Mouse (Mus musculus) adrenal gland (tissue): Measurements from ENCODE around the gene Olfr1394.
"Not testable (repeated sequence)": the region's sequence is repeated elsewhere in the genome, so short reads cannot be mapped to it uniquely, and the experiment has no call there.

Experiments
- intact Hi-C: fragments of 180-260 bp; cut with DNase I; formaldehyde crosslinking; loops from one replicate; pipeline ENCODE4 v1.15.1; 2025
- long read RNA-seq, 2 experiments: library from polyadenylated mRNA; unstranded; transcript quantifications; one replicate each; pipeline ENCODE4 v2.0.0; 2020; ENCODE audit warnings: borderline replicate concordance in 1 of 2; ENCODE audit not compliant: insufficient replicate concordance in 1 of 2

Olfr1394 gene
- long read RNA-seq, experiment 1: 0 reads
- long read RNA-seq, experiment 2: 0 reads

DNA sequence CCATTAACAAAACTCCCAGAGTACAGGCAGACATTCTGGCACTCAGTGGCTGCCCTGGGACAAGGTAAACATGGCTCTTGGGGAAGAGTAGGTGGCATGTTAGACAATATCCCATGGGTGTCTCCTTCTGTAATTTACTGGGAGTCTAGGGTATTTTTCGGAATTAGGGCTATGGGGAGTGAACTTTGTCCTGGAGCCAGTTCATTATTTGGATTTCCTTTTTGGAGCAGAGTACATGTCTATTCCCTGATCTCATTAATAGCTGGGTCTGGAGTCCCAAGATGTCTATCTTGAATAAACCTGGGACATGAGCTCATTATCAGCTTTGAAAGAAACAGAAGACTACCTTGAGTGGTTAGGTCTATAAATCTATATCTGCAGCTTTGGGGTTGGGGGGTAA is at the start of gene Olfr1394:
Olfr1394 (plus strand) TSS at position 301 of the 400 bp plus-strand sequence.
- intact Hi-C loops: no loop called here

GRCm38 (mm10) chr11:49105752-49106151 is 48.4 kb upstream of the Olfr1394 start:
- intact Hi-C loops: loop anchor here (5.0 kb wide), 2 partner anchors 167 to 328 kb away; no protein-coding TSS in a partner anchor

DNA sequence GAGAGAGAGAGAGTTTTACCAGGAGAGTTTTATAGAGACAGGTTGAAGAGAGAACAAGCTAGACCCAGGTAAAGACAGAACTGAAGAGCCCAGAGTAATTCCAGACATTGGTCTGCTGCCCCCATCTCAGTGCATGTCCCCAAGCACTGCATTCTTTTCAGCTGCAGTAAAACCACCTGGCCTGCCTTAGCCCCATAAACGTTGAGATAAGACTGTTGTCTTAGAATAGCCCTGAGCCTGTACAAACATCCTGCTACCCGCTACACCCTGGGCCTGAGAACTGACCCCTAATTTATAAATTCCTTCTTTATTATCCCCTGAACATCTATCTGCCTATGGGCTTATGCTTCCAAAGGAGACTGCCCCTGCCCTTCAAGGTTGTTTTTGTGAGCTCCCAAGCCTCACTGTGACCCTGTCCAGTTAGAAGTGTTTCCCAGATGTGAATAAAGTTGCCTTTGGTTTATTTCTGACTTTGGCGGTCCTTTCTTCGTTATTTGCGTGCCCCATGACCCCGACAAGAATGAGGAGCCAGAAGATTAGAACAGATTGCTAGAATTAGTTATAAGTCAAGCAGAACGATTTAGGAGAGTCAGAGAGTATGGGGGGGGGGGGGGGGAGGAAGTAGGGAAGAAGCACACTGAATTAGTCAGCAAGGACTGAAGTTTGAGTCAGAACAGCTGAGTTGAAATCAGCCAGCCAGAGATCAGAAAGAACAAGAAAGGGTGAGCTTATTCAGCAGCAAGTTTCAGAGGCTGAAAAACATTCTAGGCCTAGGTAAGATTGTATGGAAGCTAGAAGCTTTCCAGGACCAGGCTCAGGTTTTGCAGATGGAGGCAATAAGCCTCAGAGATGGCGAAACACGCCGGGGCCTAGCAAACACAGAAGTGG is 46.3 kb upstream of the Olfr1394 start:
- intact Hi-C loops: loop anchor here (5.0 kb wide), 2 partner anchors 164 to 331 kb away; no protein-coding TSS in a partner anchor

DNA sequence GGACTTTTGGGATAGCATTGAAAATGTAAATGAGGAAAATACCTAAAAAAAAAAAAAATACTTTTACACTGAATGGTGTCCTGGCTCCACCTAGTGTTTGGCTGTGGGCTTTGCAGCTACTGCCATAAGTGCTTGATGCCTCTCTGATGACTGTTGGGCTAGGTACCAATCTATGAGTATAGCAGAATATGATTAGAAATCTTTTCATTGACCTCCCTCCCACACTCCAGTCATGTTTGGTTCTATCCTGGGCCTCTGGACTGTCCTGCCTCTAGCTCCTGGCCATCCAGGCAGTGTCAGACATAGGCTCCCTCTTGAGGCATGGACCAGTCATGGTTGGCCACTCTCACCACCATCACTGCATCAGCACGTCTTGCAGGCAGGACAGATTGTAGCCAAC is 45.3 kb upstream of the Olfr1394 start:
- intact Hi-C loops: loop anchor here (5.0 kb wide), 2 partner anchors 163 to 332 kb away; no protein-coding TSS in a partner anchor

GRCm38 (mm10) chr11:49111000-49111399 is 43.2 kb upstream of the Olfr1394 start:
- intact Hi-C loops: no loop called here

- intact Hi-C loops: no loop called here
These were observed 41.5 kb upstream of the Olfr1394 start for GRCm38 (mm10) chr11:49112624-49113219.

DNA sequence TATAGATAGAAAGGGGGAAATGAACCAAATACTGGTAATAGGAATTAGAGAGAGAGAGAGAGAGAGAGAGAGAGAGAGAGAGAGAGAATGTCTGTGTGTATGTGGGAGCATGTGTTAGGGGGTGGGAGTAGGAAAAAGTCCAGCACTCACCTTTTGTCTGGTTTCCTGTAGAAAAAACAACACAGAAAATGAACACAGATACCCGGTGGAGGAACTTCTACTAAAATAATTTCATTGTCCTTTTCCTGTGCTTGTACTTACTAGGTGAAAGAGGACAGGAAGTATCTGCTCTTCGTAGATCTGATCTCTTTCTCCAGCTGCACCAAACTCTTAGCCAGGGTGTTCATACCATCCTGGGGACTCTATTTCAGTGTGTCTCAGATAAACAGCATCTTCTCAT is 40.0 kb upstream of the Olfr1394 start:
- intact Hi-C loops: no loop called here

DNA sequence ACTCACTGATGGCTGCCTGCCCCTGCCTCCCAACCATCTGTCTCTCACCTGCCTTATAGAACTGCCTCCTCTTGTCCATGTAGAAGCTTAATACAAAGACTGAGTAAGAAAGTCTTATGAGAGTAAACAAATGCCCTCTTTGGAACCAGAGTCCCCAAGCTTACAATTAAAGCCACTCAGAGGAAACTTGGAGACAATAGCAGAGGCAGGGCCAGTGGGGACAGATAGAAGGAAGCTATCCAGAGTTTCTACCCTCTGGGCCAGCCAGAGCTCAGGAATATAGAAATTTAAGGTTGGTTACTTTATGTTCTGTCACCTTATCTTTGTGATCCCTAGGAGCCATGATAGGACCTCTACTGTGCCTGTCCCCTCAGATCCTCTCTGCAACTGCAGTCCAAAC is 39.4 kb upstream of the Olfr1394 start, which contains the start of gene Olfr1396:
Olfr1396 (minus strand) TSS at position 101 of the 400 bp plus-strand sequence.
- intact Hi-C loops: no loop called here

DNA sequence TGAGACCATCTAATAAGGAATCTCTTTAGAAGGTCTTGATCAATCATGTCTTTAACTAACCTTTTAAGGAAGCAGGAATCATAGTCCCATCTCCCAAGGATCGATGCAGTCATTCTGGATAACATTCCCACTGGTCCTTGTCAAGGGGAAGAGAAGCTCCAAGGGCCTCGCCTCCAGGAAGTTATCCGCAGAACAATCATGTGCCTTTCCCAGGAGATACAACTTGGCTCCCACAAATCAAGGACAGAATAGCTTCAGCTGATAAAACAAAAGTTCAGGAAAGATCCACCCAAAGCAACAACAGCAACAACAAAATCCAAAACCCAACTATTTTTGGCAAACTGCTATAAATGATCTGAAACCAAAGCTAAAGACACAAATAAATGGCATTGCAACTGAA is 34.5 kb upstream of the Olfr1394 start:
- intact Hi-C loops: no loop called here

- intact Hi-C loops: no loop called here
These were observed 30.0 kb upstream of the Olfr1394 start for GRCm38 (mm10) chr11:49124169-49124568.

DNA sequence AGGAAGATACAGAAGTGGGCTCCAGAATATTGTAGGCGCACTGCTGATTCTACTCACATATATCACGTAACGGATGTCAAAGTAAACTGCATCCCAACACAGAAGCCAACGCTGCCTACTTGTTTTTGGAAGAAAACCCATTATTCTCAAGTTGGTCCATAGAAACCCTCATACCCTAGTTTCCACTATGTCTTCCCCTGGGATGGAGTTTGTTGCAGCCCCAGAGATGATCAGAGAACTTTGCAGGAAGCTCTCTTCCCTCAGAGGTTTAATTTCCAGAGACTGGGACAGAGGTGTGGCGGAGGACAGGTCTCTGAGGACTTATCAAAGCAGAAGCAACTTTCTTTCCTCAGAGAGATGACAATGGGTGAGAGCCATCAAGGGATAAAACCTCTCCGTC is 12.2 kb upstream of the Olfr1394 start, which contains the start of gene Olfr1395:
Olfr1395 (plus strand) TSS at position 301 of the 400 bp plus-strand sequence.
- intact Hi-C loops: no loop called here

GRCm38 (mm10) chr11:49156821-49157814 is 2.9 kb downstream of the Olfr1394 start:
- intact Hi-C loops: no loop called here

- intact Hi-C loops: no loop called here
These were observed 14.8 kb downstream of the Olfr1394 start for GRCm38 (mm10) chr11:49168839-49169611.

DNA sequence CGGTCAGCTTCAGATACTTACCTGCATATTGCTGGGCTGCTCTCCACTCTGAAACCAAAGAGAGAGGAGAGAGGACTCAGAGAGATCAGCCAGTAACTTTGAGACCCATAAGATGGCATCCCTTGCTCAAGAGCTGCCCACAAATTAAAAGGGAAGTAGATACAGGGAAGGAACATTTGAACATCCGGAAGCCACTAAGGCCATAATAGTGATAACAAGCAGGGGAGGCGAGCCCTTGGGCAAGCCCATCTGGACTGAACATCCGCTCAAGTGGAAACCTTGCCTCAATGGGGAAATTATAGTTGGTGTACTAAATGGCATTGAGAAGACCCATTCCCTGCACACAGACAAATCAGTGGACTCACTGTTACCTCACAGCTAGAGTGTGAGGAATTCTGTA is 16.4 kb downstream of the Olfr1394 start:
- intact Hi-C loops: no loop called here

DNA sequence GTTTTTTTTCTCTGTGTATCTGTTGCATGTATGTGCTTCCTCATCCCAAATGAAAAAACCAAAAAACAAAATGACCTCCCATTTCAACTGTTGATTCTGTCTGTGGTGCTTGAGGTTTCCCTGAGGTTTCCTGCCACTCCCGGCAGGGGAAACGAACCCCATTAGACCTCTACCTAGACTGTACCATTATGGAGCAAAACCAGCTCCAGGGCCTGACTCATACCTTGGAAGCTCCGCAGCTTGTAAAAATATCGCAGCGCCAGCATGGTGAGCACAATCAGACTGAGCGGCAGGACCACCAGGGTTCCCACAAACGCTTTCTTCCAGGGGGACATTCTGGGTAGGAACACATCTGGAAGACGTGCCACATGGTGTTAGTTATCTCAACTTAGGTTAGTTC is 21.2 kb downstream of the Olfr1394 start:
- intact Hi-C loops: no loop called here

DNA sequence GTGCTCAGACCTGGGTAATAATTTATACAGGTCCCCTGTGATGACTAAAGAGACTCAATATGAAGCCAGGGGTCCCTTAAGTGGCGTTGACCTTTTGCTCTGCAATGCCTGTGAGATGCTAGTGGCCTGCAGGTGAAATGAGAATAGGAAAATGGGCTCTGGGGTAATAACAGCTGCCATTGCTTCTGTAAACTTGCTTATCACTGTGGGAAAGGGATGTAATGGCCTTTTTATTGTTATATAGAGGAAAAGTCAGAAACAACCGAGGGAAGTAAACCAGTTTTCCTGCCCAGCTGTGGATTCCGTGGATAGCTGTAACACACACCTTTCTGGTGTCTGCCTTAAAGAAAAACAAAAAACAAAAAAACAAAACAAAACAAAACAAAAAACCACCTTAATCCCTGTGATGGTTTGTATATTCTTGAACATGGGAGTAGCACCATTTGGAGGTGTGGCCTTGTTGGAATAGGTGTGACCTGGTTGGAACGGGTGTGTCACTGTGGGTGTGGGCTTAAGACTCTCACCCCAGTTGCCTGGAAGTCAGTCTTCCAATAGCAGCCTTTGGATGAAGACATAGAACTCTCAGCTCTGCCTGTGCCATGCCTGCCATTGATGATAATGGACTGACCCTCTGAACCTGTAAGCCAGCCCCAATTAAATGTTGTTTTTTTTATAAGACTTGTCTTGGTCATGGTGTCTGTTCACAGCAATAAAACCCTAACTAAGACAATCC is 22.0 kb downstream of the Olfr1394 start:
- intact Hi-C loops: not testable (repeated sequence)

DNA sequence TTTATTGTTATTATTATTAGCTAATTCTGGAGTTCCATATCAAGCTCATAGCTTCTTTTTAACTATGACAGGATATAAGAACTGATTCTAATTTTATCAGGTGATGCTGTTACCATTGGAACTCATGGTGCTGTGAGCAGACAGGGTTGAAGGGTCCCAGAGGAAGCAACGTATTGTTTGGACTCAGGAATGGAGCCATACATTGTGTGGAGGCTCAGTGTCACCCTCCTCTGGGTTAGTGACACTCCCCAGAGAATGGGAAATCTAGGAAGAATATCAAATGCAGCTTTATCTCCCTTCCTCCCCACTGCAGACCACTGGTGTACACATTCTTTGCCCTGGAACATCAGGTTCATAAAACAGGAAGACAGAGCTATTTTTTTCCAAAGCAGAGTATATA is 29.0 kb downstream of the Olfr1394 start:
- intact Hi-C loops: loop anchor here (10.0 kb wide), 1 partner anchor 372 kb away; the partner anchor contains the start of gene Olfr1380

GRCm38 (mm10) chr11:49186452-49186851 is 32.3 kb downstream of the Olfr1394 start:
- intact Hi-C loops: loop anchor here (10.0 kb wide), 1 partner anchor 368 kb away; the partner anchor contains the start of gene Olfr1380

- intact Hi-C loops: loop anchor here (10.0 kb wide), 1 partner anchor 368 kb away; the partner anchor contains the start of gene Olfr1380
These were observed 32.8 kb downstream of the Olfr1394 start, which contains the start of gene Btnl9 for GRCm38 (mm10) chr11:49186955-49187488. Gene Btnl9 (minus strand): TSS chr11:49187159.
